Mouse (Mus musculus) intestine, embryonic 16.5 days (tissue): ENCODE measurements at regions not wholly inside any gene's neighbourhood (a gene's known extent, or its start where the extent isn't known, plus 50 kb on each side); places are given as distances from the start of the nearest gene placed in this dataset.

Source experiments
- ATAC-seq: fragments of 200-750 bp; cut with Nextera tagmentation; 2 replicates; pipeline ENCODE4 v1.8.0; 2017; ENCODE audit warnings: moderate TSS enrichment, moderate library complexity
- H3K27ac ChIP-seq: fragments of 300-500 bp; sonication (generic); 2 replicates; pipeline ENCODE4 v1.5.1; 2014; ENCODE audit warnings: mild to moderate bottlenecking, low read length
- H3K27me3 ChIP-seq: fragments of 300-500 bp; sonication (generic); replicated peaks from 2 replicates; pipeline ENCODE4 v1.6.1; 2014; ENCODE audit warnings: low read length, control low read depth, mixed read lengths; ENCODE audit not compliant: control insufficient read depth, insufficient read depth
- H3K36me3 ChIP-seq: fragments of 300-500 bp; sonication (generic); 2 replicates; pipeline ENCODE4 v1.6.1; 2014; ENCODE audit warnings: low read length, control low read depth; ENCODE audit not compliant: control insufficient read depth, insufficient read depth
- H3K4me1 ChIP-seq: fragments of 300-500 bp; sonication (generic); 2 replicates; pipeline ENCODE4 v1.6.1; 2014; ENCODE audit warnings: low read length, control low read depth, mixed read lengths; ENCODE audit not compliant: control insufficient read depth, insufficient read depth
- H3K4me2 ChIP-seq: fragments of 300-500 bp; sonication (generic); 2 replicates; pipeline ENCODE4 v1.6.1; 2014; ENCODE audit warnings: low read depth, low read length, control low read depth
- H3K4me3 ChIP-seq: fragments of 300-500 bp; sonication (generic); 2 replicates; pipeline ENCODE4 v1.5.1; 2014; ENCODE audit warnings: mild to moderate bottlenecking, low read length
- H3K9ac ChIP-seq: fragments of 300-500 bp; sonication (generic); 2 replicates; pipeline ENCODE4 v1.6.1; 2014; ENCODE audit warnings: low read depth, low read length
- H3K9me3 ChIP-seq: fragments of 300-500 bp; sonication (generic); 2 replicates; pipeline ENCODE4 v1.6.1; 2016; ENCODE audit warnings: low read length, control low read depth; ENCODE audit not compliant: control insufficient read depth
- WGBS: fragments of 180-500 bp; shearing (Covaris S2); extraction: QIAGEN DNeasy Blood & Tissue Kit; methylation state at CpG from one replicate; pipeline ENCODE4 v1.1.7; 2014; 5-methylcytosine and 5-hydroxymethylcytosine counted together

- Histone ChIP-seq H3K4me3 (no peak overlapping the region), H3K4me2 (no peak overlapping the region), H3K4me1 (no peaks in the 10 kb centered on the region), H3K27ac (no peak overlapping the region), H3K9me3 (no peaks in the 10 kb centered on the region), H3K9ac (no peak overlapping the region), H3K27me3 (no peaks in the 10 kb centered on the region), H3K36me3 (no peaks in the 10 kb centered on the region)
- no peak for ATAC-seq
- 77% methylated on average over 1 of the region's 1 CpGs for WGBS
Measured at GRCm38 (mm10) chr7:51750271-51750670, 111.5 kb upstream of the Gas2 start.

GRCm38 (mm10) chr7:51753062-51753461 is 108.8 kb upstream of the Gas2 start:
- ATAC-seq = no peak
- Histone ChIP-seq H3K27ac (no peak overlapping the region), H3K4me2 (no peak overlapping the region), H3K27me3 (no peaks in the 10 kb centered on the region), H3K9ac (no peak overlapping the region), H3K9me3 (no peaks in the 10 kb centered on the region), H3K36me3 (no peaks in the 10 kb centered on the region), H3K4me3 (no peak overlapping the region), H3K4me1 (no peaks in the 10 kb centered on the region)
- 86% methylated on average over 11 of the region's 11 CpGs for WGBS

- H3K9ac ChIP-seq = no peak overlapping the region
- no peak overlapping the region for H3K4me3 ChIP-seq
- H3K4me2 ChIP-seq = no peak overlapping the region
- H3K4me1 ChIP-seq = no peaks in the 10 kb centered on the region
- H3K36me3 ChIP-seq = no peaks in the 10 kb centered on the region
- H3K27ac ChIP-seq = no peak overlapping the region
- WGBS = 54% methylated on average over 13 of the region's 13 CpGs
- H3K9me3 ChIP-seq = no peaks in the 10 kb centered on the region
- ATAC-seq = no peak
- H3K27me3 ChIP-seq = no peaks in the 10 kb centered on the region
Measured at GRCm38 (mm10) chr7:51754208-51754888, 107.5 kb upstream of the Gas2 start.

GRCm38 (mm10) chr7:51756218-51756617 is 105.6 kb upstream of the Gas2 start:
- Histone ChIP-seq H3K9ac (no peak overlapping the region), H3K27ac (no peak overlapping the region), H3K9me3 (no peaks in the 10 kb centered on the region), H3K27me3 (no peaks in the 10 kb centered on the region), H3K36me3 (no peaks in the 10 kb centered on the region), H3K4me1 (no peaks in the 10 kb centered on the region), H3K4me2 (no peak overlapping the region), H3K4me3 (no peak overlapping the region)
- WGBS = 63% methylated on average over 3 of the region's 3 CpGs
- ATAC-seq = no peak

- Histone ChIP-seq H3K36me3 (no peaks in the 10 kb centered on the region), H3K9me3 (no peaks in the 10 kb centered on the region), H3K4me1 (no peaks in the 10 kb centered on the region), H3K27ac (no peak overlapping the region), H3K4me2 (no peak overlapping the region), H3K27me3 (no peaks in the 10 kb centered on the region), H3K9ac (no peak overlapping the region), H3K4me3 (no peak overlapping the region)
- no peak for ATAC-seq
- WGBS = 81% methylated on average over 3 of the region's 3 CpGs
Measured at GRCm38 (mm10) chr7:51759536-51760153, 102.2 kb upstream of the Gas2 start.

- no peaks in the 10 kb centered on the region for H3K36me3 ChIP-seq
- H3K27me3 ChIP-seq = no peaks in the 10 kb centered on the region
- H3K4me1 ChIP-seq = no peaks in the 10 kb centered on the region
- no peak overlapping the region for H3K4me2 ChIP-seq
- H3K9me3 ChIP-seq = no peaks in the 10 kb centered on the region
- no peak overlapping the region for H3K9ac ChIP-seq
- ATAC-seq = no peak
- no peak overlapping the region for H3K27ac ChIP-seq
- no peak overlapping the region for H3K4me3 ChIP-seq
Measured at GRCm38 (mm10) chr7:51767066-51767465, 94.7 kb upstream of the Gas2 start.

GRCm38 (mm10) chr7:51771895-51772871 is 89.6 kb upstream of the Gas2 start:
- WGBS = 61% methylated on average over 8 of the region's 8 CpGs
- no peak overlapping the region for H3K9ac ChIP-seq
- H3K27ac ChIP-seq = no peak overlapping the region
- H3K36me3 ChIP-seq = no peaks in the 10 kb centered on the region
- H3K9me3 ChIP-seq = no peaks in the 10 kb centered on the region
- H3K4me1 ChIP-seq = no peaks in the 10 kb centered on the region; the same call in 1 of the 2 replicates
- H3K4me3 ChIP-seq = no peak overlapping the region
- H3K4me2 ChIP-seq = no peak overlapping the region
- H3K27me3 ChIP-seq = no peaks in the 10 kb centered on the region
- ATAC-seq = no peak

- H3K4me3 ChIP-seq = no peak overlapping the region
- H3K4me2 ChIP-seq = no peak overlapping the region
- whole genome bisulfite sequencing = 65% methylated on average over 1 of the region's 1 CpGs
- peak; percentile 98 for ATAC-seq
- no peaks in the 10 kb centered on the region for H3K27me3 ChIP-seq
- H3K27ac ChIP-seq = no peak overlapping the region
- no peaks in the 10 kb centered on the region for H3K9me3 ChIP-seq
- no peak overlapping the region for H3K9ac ChIP-seq
- no peaks in the 10 kb centered on the region; the same call in 1 of the 2 replicates for H3K4me1 ChIP-seq
- no peaks in the 10 kb centered on the region for H3K36me3 ChIP-seq
Measured at GRCm38 (mm10) chr7:51775968-51776367, 85.8 kb upstream of the Gas2 start.

- Histone ChIP-seq H3K27ac (no peak overlapping the region), H3K27me3 (no peaks in the 10 kb centered on the region), H3K4me2 (no peak overlapping the region), H3K4me3 (no peak overlapping the region), H3K36me3 (no peaks in the 10 kb centered on the region), H3K9me3 (no peaks in the 10 kb centered on the region), H3K9ac (no peak overlapping the region), H3K4me1 (no peaks in the 10 kb centered on the region)
- WGBS = 63% methylated on average over 4 of the region's 4 CpGs
- peak; percentile 69 for ATAC-seq
Measured at GRCm38 (mm10) chr7:51783070-51783776, 78.6 kb upstream of the Gas2 start.
